Mouse (Mus musculus) E14TG2a.4 (cell line): ENCODE data around the gene Rbpj.

ENCODE experiments used
- H3K27me3 ChIP-seq: 2 replicates; pipeline ENCODE4 v1.6.1; 2014; ENCODE audit warnings: low read length, control low read depth; ENCODE audit not compliant: insufficient read depth
- H3K36me3 ChIP-seq: 2 replicates; pipeline ENCODE4 v1.6.1; 2014; ENCODE audit warnings: low read length, control low read depth; ENCODE audit not compliant: insufficient read depth
- H3K4me1 ChIP-seq: replicated peaks from 2 replicates; pipeline ENCODE4 v1.6.1; 2014; ENCODE audit warnings: low read depth, low read length, control low read depth
- H3K4me3 ChIP-seq: replicated peaks from 2 replicates; pipeline ENCODE4 v1.5.1; 2014; ENCODE audit warnings: mild to moderate bottlenecking, low read length
- H3K9me3 ChIP-seq: 2 replicates; pipeline ENCODE4 v1.6.1; 2014; ENCODE audit warnings: low read length, control low read depth
- CTCF ChIP-seq: conservative IDR thresholded peaks from 2 replicates; pipeline ENCODE4 v1.5.1; 2014; ENCODE audit warnings: low read length
- NANOG ChIP-seq: IDR thresholded peaks from 2 replicates; pipeline ENCODE4 v1.6.1; 2014; ENCODE audit warnings: borderline replicate concordance, low read length, mixed read lengths
- POU5F1 ChIP-seq: IDR thresholded peaks from 2 replicates; pipeline ENCODE4 v1.6.1; 2014; ENCODE audit warnings: low read length, borderline replicate concordance

Gene Rbpj

GRCm38 (mm10) chr5:53511426-53511825, 45.5 kb downstream of the Rbpj start:
- TF ChIP-seq NANOG (no peak), CTCF (no peak), POU5F1 (no peak)
- Histone ChIP-seq H3K4me1 (peaks cover 56% of the 10 kb centered on the region), H3K4me3 (no peak overlapping the region), H3K36me3 (no peaks in the 10 kb centered on the region), H3K27me3 (peaks cover under 1% of the 10 kb centered on the region; the same call in 1 of the 2 replicates), H3K9me3 (no peaks in the 10 kb centered on the region)

- H3K4me1 ChIP-seq, result peaks cover 21% of the 10 kb centered on the region
- H3K36me3 ChIP-seq, result no peaks in the 10 kb centered on the region
- H3K27me3 ChIP-seq, result peaks cover 4% of the 10 kb centered on the region; the same call in 1 of the 2 replicates
- H3K9me3 ChIP-seq, result no peaks in the 10 kb centered on the region
- no peak for TF ChIP-seq POU5F1
- no peak for TF ChIP-seq CTCF
- no peak for TF ChIP-seq NANOG
- no peak overlapping the region for H3K4me3 ChIP-seq
Observed at GRCm38 (mm10) chr5:53514959-53515612, 49.1 kb downstream of the Rbpj start.

GRCm38 (mm10) chr5:53516482-53516881, 50.5 kb downstream of the Rbpj start:
- peaks cover 4% of the 10 kb centered on the region; the same call in 1 of the 2 replicates for H3K27me3 ChIP-seq
- H3K9me3 ChIP-seq, result no peaks in the 10 kb centered on the region
- H3K4me3 ChIP-seq, result no peak overlapping the region
- H3K4me1 ChIP-seq, result peaks cover 7% of the 10 kb centered on the region; the same call in 1 of the 2 replicates
- no peaks in the 10 kb centered on the region for H3K36me3 ChIP-seq
- TF ChIP-seq POU5F1, result no peak
- TF ChIP-seq CTCF, result no peak
- TF ChIP-seq NANOG, result no peak

GRCm38 (mm10) chr5:53517802-53518201, 51.9 kb downstream of the Rbpj start:
- no peak overlapping the region for H3K4me3 ChIP-seq
- no peak for TF ChIP-seq NANOG
- TF ChIP-seq POU5F1, result no peak
- TF ChIP-seq CTCF, result no peak
- no peaks in the 10 kb centered on the region for H3K36me3 ChIP-seq
- no peaks in the 10 kb centered on the region for H3K9me3 ChIP-seq
- peaks cover 8% of the 10 kb centered on the region; the same call in 1 of the 2 replicates for H3K27me3 ChIP-seq
- 0 out of 2 replicates have a peak, but pooled peaks cover 2% of the 10 kb centered on the region for H3K4me1 ChIP-seq

- Histone ChIP-seq H3K36me3 (no peaks in the 10 kb centered on the region), H3K9me3 (no peaks in the 10 kb centered on the region), H3K4me1 (peaks cover 14% of the 10 kb centered on the region), H3K4me3 (no peak overlapping the region), H3K27me3 (peaks cover 8% of the 10 kb centered on the region)
- TF ChIP-seq POU5F1, result no peak
- TF ChIP-seq CTCF, result no peak
- TF ChIP-seq NANOG, result no peak
Observed at GRCm38 (mm10) chr5:53519131-53519530, 53.2 kb downstream of the Rbpj start.

- Histone ChIP-seq H3K4me1 (peaks cover 22% of the 10 kb centered on the region), H3K27me3 (peaks cover 8% of the 10 kb centered on the region), H3K4me3 (no peak overlapping the region), H3K36me3 (no peaks in the 10 kb centered on the region), H3K9me3 (no peaks in the 10 kb centered on the region)
- no peak for TF ChIP-seq CTCF
- no peak for TF ChIP-seq POU5F1
- no peak for TF ChIP-seq NANOG
Observed at GRCm38 (mm10) chr5:53519998-53520577, 54.1 kb downstream of the Rbpj start.

GRCm38 (mm10) chr5:53523046-53523445, 57.1 kb downstream of the Rbpj start:
- H3K4me3 ChIP-seq, result no peak overlapping the region
- H3K36me3 ChIP-seq, result no peaks in the 10 kb centered on the region
- peaks cover 33% of the 10 kb centered on the region for H3K4me1 ChIP-seq
- H3K27me3 ChIP-seq, result peaks cover 11% of the 10 kb centered on the region
- TF ChIP-seq POU5F1, result no peak
- TF ChIP-seq NANOG, result no peak
- TF ChIP-seq CTCF, result no peak
- H3K9me3 ChIP-seq, result no peaks in the 10 kb centered on the region

GRCm38 (mm10) chr5:53524162-53524561, 58.2 kb downstream of the Rbpj start:
- Histone ChIP-seq H3K27me3 (peaks cover 11% of the 10 kb centered on the region), H3K9me3 (no peaks in the 10 kb centered on the region), H3K36me3 (no peaks in the 10 kb centered on the region), H3K4me1 (peaks cover 33% of the 10 kb centered on the region), H3K4me3 (no peak overlapping the region)
- TF ChIP-seq POU5F1 (no peak), CTCF (no peak), NANOG (no peak)
